Mouse (Mus musculus): ENCODE data around the gene Atp2a3. TPM values are rescaled to one million over a fixed set of nuclear protein-coding genes. Genes with fewer than 3 reads are reported as not detected.

Atp2a3 gene
- polyA plus RNA-seq, 1 experiment = 3.7 TPM

GRCm38 (mm10) chr11:72926226-72926890, 34.6 kb upstream of the Atp2a3 start:
- Histone ChIP-seq H3K27me3 (ENCODE audit: control insufficient read depth, insufficient read depth, low read length, poor library complexity, severe bottlenecking) (no peaks in the 10 kb centered on the region), H3K27ac (ENCODE audit: insufficient read depth, low read length) (no peak overlapping the region), H3K4me3 (ENCODE audit: low read depth, low read length) (no peak overlapping the region), H3K4me1 (ENCODE audit: control insufficient read depth, insufficient read depth, low read length) (no peaks in the 10 kb centered on the region), H3K9me3 (replicated peaks; ENCODE audit: control insufficient read depth, insufficient read depth, low read length, poor library complexity, severe bottlenecking) (no peaks in the 10 kb centered on the region), H3K9ac (ENCODE audit: low read depth, poor library complexity, severe bottlenecking) (no peak overlapping the region), H3K36me3 (ENCODE audit: control insufficient read depth, insufficient read depth, low read length, poor library complexity, severe bottlenecking) (no peaks in the 10 kb centered on the region)
- TF ChIP-seq CTCF (IDR thresholded peaks at IDR 0.05; ENCODE audit: low read depth, low read length) (peak; percentile 95), POLR2A (IDR thresholded peaks at IDR 0.05; ENCODE audit: insufficient read depth, low read length) (no peak), EP300 (IDR thresholded peaks at IDR 0.05; ENCODE audit: insufficient read depth, low read depth, low read length) (no peak)

DNA sequence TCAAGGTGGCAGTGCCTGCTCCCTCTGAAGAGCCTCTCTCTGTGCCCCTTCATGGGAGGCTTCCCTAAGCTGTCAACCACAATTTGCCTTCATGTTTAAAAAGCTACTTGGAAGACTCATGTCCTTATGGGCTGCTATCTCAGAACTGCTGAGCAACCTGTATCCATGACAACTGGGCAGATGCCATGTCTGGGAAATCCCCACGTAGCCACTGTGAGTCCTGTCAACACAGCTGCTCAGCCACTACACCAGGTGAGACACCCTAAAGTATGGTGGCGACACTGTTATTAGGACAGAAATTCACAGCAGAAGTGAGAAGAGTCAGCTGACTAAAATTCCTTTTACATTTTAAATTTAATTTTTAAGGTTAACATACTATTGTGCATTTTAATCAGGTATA, 32.5 kb upstream of the Atp2a3 start:
- Histone ChIP-seq H3K4me3 (ENCODE audit: low read depth, low read length) (no peak overlapping the region), H3K4me1 (ENCODE audit: control insufficient read depth, insufficient read depth, low read length) (no peaks in the 10 kb centered on the region), H3K9ac (ENCODE audit: low read depth, poor library complexity, severe bottlenecking) (no peak overlapping the region), H3K27ac (ENCODE audit: insufficient read depth, low read length) (no peak overlapping the region), H3K27me3 (ENCODE audit: control insufficient read depth, insufficient read depth, low read length, poor library complexity, severe bottlenecking) (no peaks in the 10 kb centered on the region), H3K9me3 (replicated peaks; ENCODE audit: control insufficient read depth, insufficient read depth, low read length, poor library complexity, severe bottlenecking) (no peaks in the 10 kb centered on the region), H3K36me3 (ENCODE audit: control insufficient read depth, insufficient read depth, low read length, poor library complexity, severe bottlenecking) (no peaks in the 10 kb centered on the region)
- TF ChIP-seq EP300 (IDR thresholded peaks at IDR 0.05; ENCODE audit: insufficient read depth, low read depth, low read length) (no peak), CTCF (IDR thresholded peaks at IDR 0.05; ENCODE audit: low read depth, low read length) (no peak), POLR2A (IDR thresholded peaks at IDR 0.05; ENCODE audit: insufficient read depth, low read length) (no peak)

- Histone ChIP-seq H3K9me3 (replicated peaks; ENCODE audit: control insufficient read depth, insufficient read depth, low read length, poor library complexity, severe bottlenecking) (no peaks in the 10 kb centered on the region), H3K4me3 (ENCODE audit: low read depth, low read length) (peak overlapping the region; percentile 25; the same call in 1 of the 2 replicates), H3K27ac (ENCODE audit: insufficient read depth, low read length) (peak overlapping the region; percentile 45), H3K27me3 (ENCODE audit: control insufficient read depth, insufficient read depth, low read length, poor library complexity, severe bottlenecking) (no peaks in the 10 kb centered on the region), H3K36me3 (ENCODE audit: control insufficient read depth, insufficient read depth, low read length, poor library complexity, severe bottlenecking) (no peaks in the 10 kb centered on the region), H3K4me1 (ENCODE audit: control insufficient read depth, insufficient read depth, low read length) (no peaks in the 10 kb centered on the region), H3K9ac (ENCODE audit: low read depth, poor library complexity, severe bottlenecking) (no peak overlapping the region; the same call in 1 of the 2 replicates)
- no peak for TF ChIP-seq EP300 (IDR thresholded peaks at IDR 0.05; ENCODE audit: insufficient read depth, low read depth, low read length)
- peak; percentile 33 for TF ChIP-seq CTCF (IDR thresholded peaks at IDR 0.05; ENCODE audit: low read depth, low read length)
These were observed 20.5 kb upstream of the Atp2a3 start for GRCm38 (mm10) chr11:72940208-72941143.

DNA sequence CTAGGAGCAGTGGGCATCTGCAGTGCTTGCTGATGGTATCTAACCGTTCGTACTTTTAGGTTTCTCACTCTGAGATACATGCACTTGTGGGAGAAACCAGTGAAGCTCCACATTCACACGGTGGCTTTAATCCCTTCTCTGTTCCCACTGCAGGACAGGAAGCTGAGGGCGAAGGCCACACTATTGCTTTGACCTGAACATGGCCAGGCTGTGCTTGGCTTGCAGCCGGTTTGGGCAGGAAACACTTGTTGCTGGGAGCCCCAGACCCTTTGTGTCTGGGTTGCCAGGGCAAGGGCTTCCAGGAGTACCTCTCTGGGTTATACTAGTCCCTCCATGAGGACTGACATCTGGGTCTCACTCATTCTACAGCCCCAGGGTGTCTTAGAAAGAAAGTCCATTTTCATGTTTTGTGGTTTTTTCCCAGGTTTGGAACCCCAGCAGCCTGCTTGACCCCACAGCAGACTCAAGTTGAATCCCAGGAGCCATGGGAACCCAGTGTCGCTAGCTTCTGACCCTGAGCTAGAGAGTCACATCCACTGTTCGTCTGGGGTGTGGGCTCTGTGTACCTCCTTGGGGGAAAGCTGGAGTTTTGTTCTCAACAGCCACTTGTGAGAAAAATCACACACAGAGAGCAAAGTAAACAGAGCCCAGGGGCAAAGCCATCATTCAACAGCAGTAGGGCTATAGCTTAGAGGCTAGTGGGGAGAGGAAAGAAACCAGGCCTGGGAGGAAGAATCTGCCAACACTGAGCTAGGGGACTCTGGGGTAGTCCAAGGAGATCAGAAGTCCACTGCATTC, 15.8 kb upstream of the Atp2a3 start:
- no peaks in the 10 kb centered on the region for H3K9me3 ChIP-seq (replicated peaks; ENCODE audit: control insufficient read depth, insufficient read depth, low read length, poor library complexity, severe bottlenecking)
- no peak overlapping the region for H3K27ac ChIP-seq (ENCODE audit: insufficient read depth, low read length)
- no peaks in the 10 kb centered on the region for H3K4me1 ChIP-seq (ENCODE audit: control insufficient read depth, insufficient read depth, low read length)

DNA sequence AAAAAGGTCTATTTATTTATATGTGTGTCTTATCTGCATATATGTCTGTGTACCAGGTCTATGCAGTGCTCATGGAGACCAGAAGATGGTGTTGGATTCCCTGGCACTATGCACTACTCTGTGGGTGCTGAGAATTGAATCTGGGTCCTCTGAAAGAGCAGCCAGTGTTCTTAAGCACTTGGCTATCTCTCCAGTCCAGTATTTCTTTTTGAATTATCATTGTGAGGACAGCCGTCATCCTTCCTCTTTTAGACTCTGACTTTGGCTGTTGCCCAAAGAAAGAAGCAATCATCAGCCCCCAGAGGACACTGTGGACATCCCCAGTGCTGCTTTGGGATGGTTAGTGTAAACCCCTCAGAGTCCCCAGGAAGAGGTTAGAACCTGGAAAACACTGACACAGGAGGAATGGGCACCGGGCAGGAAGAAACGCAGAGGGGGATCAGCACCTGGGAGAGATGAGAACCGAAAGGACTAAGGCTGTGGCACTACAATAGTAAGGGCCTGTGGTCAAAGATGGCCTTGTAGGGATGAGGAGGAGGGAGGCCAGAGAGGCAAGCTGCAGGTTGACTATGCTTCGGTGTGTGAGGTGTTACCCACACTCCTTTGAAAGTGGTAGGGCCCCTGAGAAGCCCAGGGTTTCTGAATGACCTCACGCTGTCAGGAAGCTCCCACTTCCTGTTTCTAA, 15.0 kb upstream of the Atp2a3 start:
- Histone ChIP-seq H3K4me3 (ENCODE audit: low read depth, low read length) (no peak overlapping the region), H3K9ac (ENCODE audit: low read depth, poor library complexity, severe bottlenecking) (no peak overlapping the region), H3K27ac (ENCODE audit: insufficient read depth, low read length) (no peak overlapping the region), H3K36me3 (ENCODE audit: control insufficient read depth, insufficient read depth, low read length, poor library complexity, severe bottlenecking) (no peaks in the 10 kb centered on the region), H3K27me3 (ENCODE audit: control insufficient read depth, insufficient read depth, low read length, poor library complexity, severe bottlenecking) (no peaks in the 10 kb centered on the region), H3K9me3 (replicated peaks; ENCODE audit: control insufficient read depth, insufficient read depth, low read length, poor library complexity, severe bottlenecking) (no peaks in the 10 kb centered on the region), H3K4me1 (ENCODE audit: control insufficient read depth, insufficient read depth, low read length) (peaks cover under 1% of the 10 kb centered on the region)
- TF ChIP-seq POLR2A (IDR thresholded peaks at IDR 0.05; ENCODE audit: insufficient read depth, low read length) = no peak
- TF ChIP-seq CTCF (IDR thresholded peaks at IDR 0.05; ENCODE audit: low read depth, low read length) = no peak
- TF ChIP-seq EP300 (IDR thresholded peaks at IDR 0.05; ENCODE audit: insufficient read depth, low read depth, low read length) = no peak

More for the DNA sequence above, 15.8 kb upstream of the Atp2a3 start:
- no peak overlapping the region for H3K4me3 ChIP-seq (ENCODE audit: low read depth, low read length)
- no peak for TF ChIP-seq CTCF (IDR thresholded peaks at IDR 0.05; ENCODE audit: low read depth, low read length)
- TF ChIP-seq POLR2A (IDR thresholded peaks at IDR 0.05; ENCODE audit: insufficient read depth, low read length) = no peak
- no peak for TF ChIP-seq EP300 (IDR thresholded peaks at IDR 0.05; ENCODE audit: insufficient read depth, low read depth, low read length)
- no peak overlapping the region for H3K9ac ChIP-seq (ENCODE audit: low read depth, poor library complexity, severe bottlenecking)
- no peaks in the 10 kb centered on the region for H3K27me3 ChIP-seq (ENCODE audit: control insufficient read depth, insufficient read depth, low read length, poor library complexity, severe bottlenecking)
- no peaks in the 10 kb centered on the region for H3K36me3 ChIP-seq (ENCODE audit: control insufficient read depth, insufficient read depth, low read length, poor library complexity, severe bottlenecking)
